Mouse (Mus musculus) hindbrain, embryonic 10.5 days (tissue): Measurements from ENCODE around the gene Padi2. TPM values are rescaled to one million over a fixed set of nuclear protein-coding genes. Genes with fewer than 3 reads are reported as not detected.
A peak's percentile ranks its signal among the peaks of the same experiment; 100 is the strongest.

Source experiments
- DNase-seq: peaks from one replicate; pipeline ENCODE4 v3.0.0-alpha.2; 2017; ENCODE audit warnings: low spot score
- H3K27ac ChIP-seq: fragments of 300-500 bp; sonication (generic); 2 replicates; pipeline ENCODE4 v1.5.1; 2016; ENCODE audit warnings: mild to moderate bottlenecking, moderate library complexity
- H3K27me3 ChIP-seq: fragments of 300-500 bp; sonication (generic); 2 replicates; pipeline ENCODE4 v1.6.1; 2016; ENCODE audit warnings: mild to moderate bottlenecking; ENCODE audit not compliant: poor library complexity, insufficient read depth, severe bottlenecking
- H3K36me3 ChIP-seq: fragments of 300-500 bp; sonication (generic); 2 replicates; pipeline ENCODE4 v1.6.1; 2016; ENCODE audit warnings: mild to moderate bottlenecking, moderate library complexity
- H3K4me1 ChIP-seq: fragments of 300-500 bp; sonication (generic); replicated peaks from 2 replicates; pipeline ENCODE4 v1.6.1; 2016; ENCODE audit warnings: mild to moderate bottlenecking
- H3K4me3 ChIP-seq: fragments of 300-500 bp; sonication (generic); 2 replicates; pipeline ENCODE4 v1.5.1; 2016; ENCODE audit warnings: mild to moderate bottlenecking, moderate library complexity
- H3K9me3 ChIP-seq: fragments of 300-500 bp; sonication (generic); 2 replicates; pipeline ENCODE4 v1.6.1; 2016; ENCODE audit warnings: mild to moderate bottlenecking, moderate library complexity
- WGBS: fragments of 180-500 bp; shearing (Covaris S2); methylation state at CpG from one replicate; pipeline ENCODE4 v1.1.7; 2016; 5-methylcytosine and 5-hydroxymethylcytosine counted together
- polyA plus RNA-seq: library from polyadenylated mRNA; unstranded; fragments of >200 nt; fragmentation: Nextera tagmentation; extraction: Ambion mirVana; gene quantifications from 2 replicates; pipeline ENCODE4 v1.2.1, GENCODE M21; 2016

The Padi2 gene
- polyA plus RNA-seq, 1 experiment from 2014 or later: 1.4 TPM

DNA sequence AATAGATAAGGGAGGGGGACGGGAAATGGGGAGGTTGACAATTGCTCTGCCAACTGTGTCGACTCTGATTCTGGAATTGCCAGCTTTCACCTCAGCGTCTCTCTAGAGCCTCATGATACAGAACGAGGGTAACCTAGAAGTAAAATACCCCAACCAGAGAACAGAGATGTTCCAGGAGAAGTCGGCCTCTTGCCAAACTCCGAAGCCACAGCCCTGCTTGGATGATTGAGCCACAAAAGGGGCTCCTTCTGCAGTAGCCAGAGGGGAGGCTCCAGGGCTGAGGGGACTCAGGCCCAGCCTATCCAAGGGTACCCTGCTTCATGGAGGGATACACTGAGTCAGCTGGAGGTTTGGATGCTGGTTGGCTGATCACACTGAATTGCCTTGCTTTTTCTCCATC lies 52.2 kb downstream of the Padi2 start:
- Histone ChIP-seq H3K36me3 (no peaks in the 10 kb centered on the region), H3K4me1 (peaks cover 49% of the 10 kb centered on the region), H3K4me3 (no peak overlapping the region), H3K27me3 (peaks cover 13% of the 10 kb centered on the region), H3K9me3 (no peaks in the 10 kb centered on the region), H3K27ac (no peak overlapping the region)
- 65% methylated on average over 6 of the region's 6 CpGs for WGBS
- no peak for DNase-seq

DNA sequence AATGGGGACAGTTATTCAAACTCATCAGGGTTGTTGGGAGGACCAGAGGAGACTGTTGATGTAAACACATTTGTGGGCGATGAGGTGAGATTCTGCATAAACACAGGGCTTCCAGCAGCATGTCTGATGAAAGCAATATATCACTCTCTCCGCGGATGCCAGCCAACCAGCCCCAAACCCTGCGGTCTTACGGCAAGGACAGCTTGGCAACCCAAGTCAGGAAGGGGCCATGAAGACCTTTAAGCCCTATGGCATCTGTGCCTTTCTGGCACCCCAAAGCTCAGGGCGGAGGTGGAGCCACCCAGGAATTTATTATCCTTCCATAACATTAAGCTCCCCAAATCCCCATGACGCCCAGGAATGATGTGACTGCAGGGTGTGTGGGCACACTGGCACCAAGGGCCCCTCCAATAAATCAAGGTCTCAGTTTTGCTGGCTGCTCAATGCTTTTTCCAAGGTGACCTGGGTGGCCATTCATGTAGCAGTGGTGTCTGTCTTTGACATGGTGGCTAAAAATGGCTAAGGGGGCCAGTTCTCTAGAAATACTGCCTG lies 53.1 kb downstream of the Padi2 start:
- Histone ChIP-seq H3K4me3 (no peak overlapping the region), H3K4me1 (peaks cover 49% of the 10 kb centered on the region), H3K9me3 (no peaks in the 10 kb centered on the region), H3K27ac (no peak overlapping the region), H3K36me3 (no peaks in the 10 kb centered on the region; the same call in 1 of the 2 replicates), H3K27me3 (peaks cover 13% of the 10 kb centered on the region)
- WGBS: 91% methylated on average over 7 of the region's 7 CpGs
- no peak for DNase-seq

DNA sequence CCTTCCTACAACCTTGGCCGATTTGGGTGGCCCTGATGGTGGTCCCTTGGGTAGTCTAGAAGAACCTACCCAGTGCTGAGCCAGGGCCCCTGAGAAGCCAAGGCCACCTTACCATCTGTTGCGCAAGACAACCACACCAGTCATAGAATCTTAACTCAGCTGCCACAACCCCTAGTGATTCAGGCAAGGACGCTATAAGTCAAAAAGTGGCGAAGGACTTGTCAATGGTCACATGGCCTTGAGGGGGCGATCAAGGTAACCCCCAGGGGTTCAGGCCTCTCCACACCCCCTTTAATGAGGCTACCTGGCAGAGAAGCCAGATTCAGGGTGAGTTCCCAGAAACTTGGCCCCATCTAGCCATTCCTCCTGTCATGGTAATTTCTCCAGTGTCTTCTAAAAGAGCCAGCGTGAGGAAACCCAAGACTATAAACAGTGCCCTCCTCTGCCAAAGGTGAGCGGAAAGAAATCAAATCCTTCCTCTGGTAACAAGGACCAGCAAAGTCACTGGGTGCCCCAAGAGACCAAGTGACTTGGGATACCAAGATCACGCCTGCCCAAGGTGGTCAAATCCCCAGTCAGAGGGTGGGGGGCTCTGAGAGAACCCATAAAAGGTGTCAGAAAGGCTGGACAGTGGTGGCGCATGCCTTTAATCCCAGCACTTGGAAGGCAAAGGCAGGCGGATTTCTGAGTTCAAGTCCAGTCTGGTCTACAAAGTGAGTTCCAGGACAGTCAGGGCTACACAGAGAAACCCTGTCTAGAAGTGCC lies 53.8 kb downstream of the Padi2 start:
- no peak for DNase-seq
- Histone ChIP-seq H3K4me3 (no peak overlapping the region), H3K4me1 (peaks cover 52% of the 10 kb centered on the region), H3K27ac (peak overlapping the region; percentile 95; the same call in 1 of the 2 replicates), H3K36me3 (no peaks in the 10 kb centered on the region; the same call in 1 of the 2 replicates), H3K9me3 (no peaks in the 10 kb centered on the region), H3K27me3 (peaks cover 13% of the 10 kb centered on the region)
- 79% methylated on average over 10 of the region's 10 CpGs for WGBS

DNA sequence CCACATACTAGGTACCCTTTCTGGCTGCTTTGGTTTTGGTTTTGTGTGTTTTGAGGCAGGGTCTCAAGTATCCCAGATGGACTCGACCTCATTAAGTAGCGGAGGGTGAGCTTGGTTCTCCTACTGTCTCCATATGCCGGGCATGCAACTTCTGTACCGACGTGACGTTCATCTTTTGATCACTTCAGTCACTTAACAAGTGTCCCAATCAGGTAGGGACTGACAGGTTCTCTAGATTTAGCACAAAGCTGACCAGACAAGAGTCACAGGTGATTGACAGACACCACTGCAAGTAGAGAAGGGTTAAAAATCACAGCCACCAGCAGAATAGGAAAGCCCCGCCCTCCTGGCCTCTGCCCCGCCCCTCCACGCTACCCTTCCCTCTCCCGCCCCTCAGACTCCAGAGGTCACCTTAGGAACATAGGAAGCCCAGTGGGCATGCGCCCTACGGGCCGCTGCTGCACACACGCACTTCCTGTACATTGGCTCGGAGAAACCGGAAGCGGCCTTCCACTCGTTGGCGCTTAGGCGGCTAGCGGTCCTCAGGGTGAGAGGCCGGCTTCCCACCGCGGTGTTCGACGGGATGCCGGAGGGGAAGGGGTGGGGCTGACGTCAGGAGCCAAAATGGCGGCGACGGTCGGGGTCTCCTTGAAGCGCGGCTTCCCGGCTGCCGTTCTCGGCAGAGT lies 54.8 kb downstream of the Padi2 start, which contains the start of gene Sdhb:
Gene Sdhb (plus strand): TSS at position 423 of the 686 bp plus-strand sequence.
- peak within 1 kb of the TSS; percentile 95 for H3K27ac ChIP-seq
- DNase-seq: peak; percentile 99
- H3K4me3 ChIP-seq: peak within 1 kb of the TSS; percentile 85
- peaks cover 8% of the 10 kb centered on the region for H3K27me3 ChIP-seq
- WGBS: 3% methylated on average over 37 of the region's 37 CpGs
- H3K9me3 ChIP-seq: no peaks in the 10 kb centered on the region
- peaks cover 4% of the 10 kb centered on the region; the same call in 1 of the 2 replicates for H3K36me3 ChIP-seq
- peaks cover 52% of the 10 kb centered on the region for H3K4me1 ChIP-seq

DNA sequence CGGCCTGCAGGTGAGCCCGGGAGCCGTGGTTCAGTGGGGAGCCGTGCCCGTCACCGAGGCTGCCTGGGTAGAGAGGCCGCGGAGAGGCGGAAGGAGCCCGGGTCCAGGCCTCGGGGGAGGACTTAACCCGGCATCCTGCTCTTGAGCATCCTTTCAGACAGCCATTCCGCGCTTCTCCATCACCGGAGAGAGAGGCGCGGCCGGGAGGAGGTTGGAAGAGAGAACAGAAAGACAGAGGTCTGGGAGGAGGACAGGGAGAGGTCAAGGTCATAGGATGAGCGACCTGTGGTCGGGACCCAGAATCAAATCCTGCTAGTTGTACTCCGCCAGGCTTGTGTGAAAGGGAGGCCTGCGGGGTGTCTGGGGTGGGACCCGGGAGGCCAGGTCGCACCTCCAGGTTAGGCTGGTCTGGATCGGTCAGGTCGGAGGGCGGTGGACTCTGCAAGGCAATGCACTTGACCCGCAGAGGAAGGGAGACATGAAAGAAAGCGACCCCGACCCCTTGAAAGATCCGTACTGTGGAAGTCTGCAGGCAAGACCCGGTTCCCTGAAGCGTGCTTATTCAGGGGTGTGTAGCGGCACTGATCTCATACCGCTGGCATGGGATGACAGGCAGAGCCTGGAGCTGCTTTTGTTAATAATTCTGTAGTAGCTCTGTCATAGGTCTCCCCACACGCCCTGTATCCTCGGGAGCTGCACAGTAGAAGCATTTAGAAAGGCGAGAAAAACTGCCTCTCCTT lies 55.5 kb downstream of the Padi2 start:
- H3K9me3 ChIP-seq: no peaks in the 10 kb centered on the region
- H3K36me3 ChIP-seq: peaks cover 11% of the 10 kb centered on the region
- peak overlapping the region; percentile 85 for H3K4me3 ChIP-seq
- 3% methylated on average over 38 of the region's 38 CpGs for WGBS
- H3K27me3 ChIP-seq: peaks cover 8% of the 10 kb centered on the region
- peaks cover 51% of the 10 kb centered on the region for H3K4me1 ChIP-seq
- no peak for DNase-seq
- peak overlapping the region; percentile 95 for H3K27ac ChIP-seq

DNA sequence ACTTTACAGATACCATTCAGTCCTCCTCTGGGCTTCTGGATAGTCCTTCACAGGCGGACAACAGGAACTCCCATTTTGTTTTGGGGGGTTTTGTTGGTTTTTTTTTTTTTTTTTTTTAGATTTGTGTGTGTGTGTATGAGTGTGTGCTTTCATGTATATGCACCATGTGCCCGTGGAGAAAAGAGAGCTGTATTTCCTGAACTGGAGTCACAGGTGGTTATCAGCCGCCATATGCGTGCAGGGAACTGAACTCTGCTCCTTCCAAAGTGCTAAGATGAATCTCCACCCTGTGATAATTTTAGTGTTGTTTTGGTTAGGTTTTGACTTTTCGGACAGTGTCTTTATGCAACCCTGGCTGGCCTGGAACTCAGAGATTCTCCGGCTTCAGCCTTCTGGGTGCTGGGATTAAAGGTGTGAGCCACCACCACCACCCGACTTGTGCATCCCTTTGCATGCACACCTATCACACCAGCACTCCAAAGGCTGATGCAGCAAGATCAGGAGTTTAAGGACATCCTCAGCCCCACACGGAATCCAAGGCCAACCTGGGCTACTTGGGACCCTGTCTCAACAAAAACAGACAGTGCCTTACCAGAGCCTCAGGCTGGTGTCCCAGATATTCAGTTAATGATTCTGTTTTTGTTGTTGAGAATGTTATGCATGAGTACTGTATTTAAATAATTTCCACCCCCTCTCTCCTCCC lies 56.2 kb downstream of the Padi2 start:
- DNase-seq: no peak
- Histone ChIP-seq H3K9me3 (no peaks in the 10 kb centered on the region), H3K27me3 (peaks cover under 1% of the 10 kb centered on the region; the same call in 1 of the 2 replicates), H3K27ac (peak overlapping the region; percentile 95), H3K4me3 (peak overlapping the region; percentile 85), H3K4me1 (peaks cover 44% of the 10 kb centered on the region), H3K36me3 (peaks cover 18% of the 10 kb centered on the region)
- WGBS: 78% methylated on average over 8 of the region's 8 CpGs

DNA sequence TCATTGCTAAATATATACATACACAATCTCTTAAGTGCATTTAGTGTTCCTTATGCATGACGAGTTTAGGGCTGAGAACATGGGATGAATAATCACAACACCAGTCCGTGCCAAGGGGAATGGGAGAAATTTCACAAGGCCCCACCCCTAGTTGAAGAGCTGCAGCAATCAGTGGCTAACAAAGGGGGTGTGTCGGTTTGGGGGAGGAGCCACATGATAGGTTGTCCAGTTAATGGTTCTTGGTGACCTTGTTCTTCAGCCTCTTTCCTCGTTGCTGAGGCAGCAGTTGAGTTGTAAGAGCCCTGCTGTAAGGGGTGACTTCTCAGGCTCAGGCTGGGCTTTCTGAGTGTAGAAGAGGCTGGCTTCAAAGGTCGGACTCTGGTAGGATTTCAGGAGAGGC lies 56.8 kb downstream of the Padi2 start:
- no peak for DNase-seq
- H3K36me3 ChIP-seq: peaks cover 24% of the 10 kb centered on the region
- no peaks in the 10 kb centered on the region for H3K9me3 ChIP-seq
- no peaks in the 10 kb centered on the region for H3K27me3 ChIP-seq
- H3K27ac ChIP-seq: no peak overlapping the region
- WGBS: 52% methylated on average over 5 of the region's 5 CpGs
- H3K4me3 ChIP-seq: peak overlapping the region; percentile 11; the same call in 1 of the 2 replicates
- H3K4me1 ChIP-seq: peaks cover 38% of the 10 kb centered on the region

DNA sequence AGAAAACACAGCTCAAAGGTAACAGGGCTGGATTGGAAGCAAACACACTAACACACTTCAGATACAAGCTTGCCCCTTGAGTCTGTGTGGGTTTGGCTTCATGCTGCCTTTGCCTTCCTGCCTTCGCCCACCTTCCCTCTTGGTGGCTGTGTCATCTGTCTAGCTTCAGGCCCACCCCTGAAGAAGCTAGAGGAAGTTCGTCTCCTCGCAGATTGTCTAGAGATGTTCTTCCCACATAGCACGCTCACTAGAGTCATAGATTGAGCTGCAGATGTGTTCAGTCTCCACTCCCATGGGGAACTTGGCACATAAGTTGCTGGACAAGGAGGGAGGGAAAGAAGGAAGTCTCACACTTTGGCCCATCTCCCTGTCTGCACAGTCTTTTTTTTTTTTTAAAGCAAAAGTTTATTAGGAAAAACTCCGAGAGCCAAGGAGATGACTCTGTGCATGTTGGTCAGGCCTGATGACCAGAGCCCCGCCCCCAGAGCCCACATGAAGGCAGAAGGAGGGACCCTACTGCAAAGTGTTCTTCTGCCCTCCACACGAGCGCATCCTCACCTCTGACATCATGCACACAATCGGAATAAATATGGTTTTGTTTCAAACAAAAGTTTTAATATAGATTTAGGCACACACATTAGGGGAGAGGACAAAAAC lies 57.9 kb downstream of the Padi2 start:
- no peak for DNase-seq
- Histone ChIP-seq H3K36me3 (peaks cover 34% of the 10 kb centered on the region), H3K4me1 (peaks cover 33% of the 10 kb centered on the region), H3K27ac (no peak overlapping the region), H3K9me3 (no peaks in the 10 kb centered on the region), H3K4me3 (no peak overlapping the region), H3K27me3 (no peaks in the 10 kb centered on the region)
- 85% methylated on average over 9 of the region's 9 CpGs for WGBS

DNA sequence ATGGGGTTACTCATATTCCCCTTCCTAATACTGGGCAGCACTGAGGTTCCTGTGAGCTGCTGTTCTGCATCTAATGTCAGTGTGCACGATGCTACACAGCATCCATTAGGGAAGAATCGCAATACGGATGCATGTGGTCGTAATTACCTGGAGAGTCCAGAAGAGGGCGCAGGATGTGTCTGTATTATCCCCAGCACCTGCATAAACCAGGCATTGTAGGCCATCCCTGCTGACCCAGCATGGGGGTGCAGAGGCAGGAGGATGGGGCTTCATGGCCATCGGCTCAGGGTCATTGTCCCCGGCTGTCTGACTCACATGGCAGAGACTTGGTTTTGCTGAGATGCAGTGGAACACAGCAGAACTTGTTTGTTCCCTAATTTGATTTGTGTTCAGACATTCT lies 58.5 kb downstream of the Padi2 start:
- WGBS: 21% methylated on average over 7 of the region's 7 CpGs
- Histone ChIP-seq H3K27ac (no peak overlapping the region), H3K9me3 (no peaks in the 10 kb centered on the region), H3K27me3 (no peaks in the 10 kb centered on the region), H3K4me1 (peaks cover 33% of the 10 kb centered on the region), H3K4me3 (no peak overlapping the region), H3K36me3 (peaks cover 40% of the 10 kb centered on the region)
- peak; percentile 76 for DNase-seq

DNA sequence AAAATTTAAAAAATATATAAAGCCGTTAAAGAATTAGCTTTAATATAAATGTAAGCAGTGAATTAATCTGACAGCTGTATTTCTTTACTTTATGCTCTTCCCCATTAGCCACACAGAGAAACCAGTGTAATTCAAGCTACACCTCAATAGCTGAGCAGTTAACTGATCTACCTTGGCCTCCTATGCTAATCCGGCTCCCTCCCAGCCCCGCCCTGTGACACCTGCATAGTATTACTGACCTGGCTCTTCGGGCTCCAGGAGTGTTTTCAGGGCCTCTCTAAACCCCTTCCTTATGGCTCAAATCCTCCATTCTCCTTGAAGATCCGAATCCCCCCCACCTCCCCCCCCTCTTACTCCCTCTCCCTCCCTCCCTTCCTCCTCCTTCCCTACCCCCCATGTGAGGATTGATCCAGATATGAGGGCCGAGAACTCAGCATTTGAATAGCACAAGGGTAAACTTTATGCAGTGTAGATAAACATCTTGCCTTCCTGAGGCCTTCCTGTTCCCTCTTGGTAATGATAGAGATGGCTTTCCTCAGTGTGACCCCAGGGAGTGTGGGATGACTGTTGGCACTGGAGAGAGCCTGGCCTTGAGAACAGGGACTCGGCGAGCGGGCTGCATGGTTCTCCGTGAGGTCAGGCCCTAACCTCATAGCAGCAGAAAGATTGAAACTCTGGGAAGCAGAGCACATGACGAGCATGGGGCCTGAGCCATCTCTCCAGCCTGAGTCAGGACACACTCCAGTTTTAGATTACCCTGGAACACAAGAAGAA lies 61.4 kb downstream of the Padi2 start:
- Histone ChIP-seq H3K27ac (no peak overlapping the region), H3K9me3 (no peaks in the 10 kb centered on the region), H3K4me3 (no peak overlapping the region), H3K4me1 (peaks cover 11% of the 10 kb centered on the region), H3K27me3 (no peaks in the 10 kb centered on the region), H3K36me3 (peaks cover 69% of the 10 kb centered on the region)
- no peak for DNase-seq
- WGBS: 95% methylated on average over 11 of the region's 11 CpGs

DNA sequence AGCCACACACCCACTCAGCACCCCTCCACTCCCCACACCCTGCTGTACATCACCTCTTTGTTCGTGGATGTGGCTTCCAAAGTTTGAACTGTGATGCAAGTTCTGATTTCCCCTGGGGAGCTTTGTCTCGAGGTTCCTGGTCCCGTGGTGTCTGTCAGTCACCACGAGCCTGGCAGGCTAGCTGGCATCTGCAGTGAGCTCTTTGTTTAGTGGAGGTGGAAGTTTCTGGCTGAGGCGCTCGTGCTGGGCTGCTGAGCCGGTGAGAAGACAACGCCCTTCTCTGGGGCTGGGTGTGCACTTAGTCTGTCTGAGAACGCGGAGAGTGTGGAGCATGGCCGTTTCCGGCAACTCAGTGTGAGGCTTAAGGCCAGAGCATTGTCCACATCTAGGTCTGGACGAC lies 65.5 kb downstream of the Padi2 start:
- Histone ChIP-seq H3K9me3 (no peaks in the 10 kb centered on the region), H3K36me3 (peaks cover 99% of the 10 kb centered on the region), H3K27me3 (no peaks in the 10 kb centered on the region), H3K4me1 (no peaks in the 10 kb centered on the region), H3K27ac (no peak overlapping the region), H3K4me3 (no peak overlapping the region)
- WGBS: 88% methylated on average over 13 of the region's 13 CpGs
- no peak for DNase-seq
